Mouse (Mus musculus) midbrain, postnatal 0 days (tissue): ENCODE measurements around the gene Nsf. TPM values are rescaled to one million over a fixed set of nuclear protein-coding genes. Genes with fewer than 3 reads are reported as not detected.

Experiments used
- ATAC-seq: fragments of 200-750 bp; cut with Nextera tagmentation; 2 replicates; pipeline ENCODE4 v1.8.0; 2017; ENCODE audit warnings: moderate number of reproducible peaks, mild to moderate bottlenecking, moderate TSS enrichment, moderate library complexity; ENCODE audit not compliant: low FRiP score
- DNase-seq: peaks from one replicate; pipeline ENCODE4 v3.0.0-alpha.2; 2015; ENCODE audit warnings: low spot score
- H3K27ac ChIP-seq: fragments of 300-500 bp; sonication (generic); 2 replicates; pipeline ENCODE4 v1.5.1; 2014; ENCODE audit warnings: low read depth, mild to moderate bottlenecking, low read length, mixed read lengths
- H3K27me3 ChIP-seq: fragments of 300-500 bp; sonication (generic); 2 replicates; pipeline ENCODE4 v1.6.1; 2014; ENCODE audit warnings: low read length, control low read depth, mixed read lengths; ENCODE audit not compliant: insufficient read depth
- H3K36me3 ChIP-seq: fragments of 300-500 bp; sonication (generic); 2 replicates; pipeline ENCODE4 v1.6.1; 2014; ENCODE audit warnings: low read length, control low read depth, mixed read lengths; ENCODE audit not compliant: insufficient read depth
- H3K4me1 ChIP-seq: fragments of 300-500 bp; sonication (generic); 2 replicates; pipeline ENCODE4 v1.6.1; 2014; ENCODE audit warnings: mild to moderate bottlenecking, control low read depth, antibody characterized with exemption, low read length, mixed read lengths; ENCODE audit not compliant: insufficient read depth
- H3K4me2 ChIP-seq: fragments of 300-500 bp; sonication (generic); 2 replicates; pipeline ENCODE4 v1.6.1; 2014; ENCODE audit warnings: low read depth, mild to moderate bottlenecking, low read length, mixed read lengths; ENCODE audit not compliant: poor library complexity, severe bottlenecking
- H3K4me3 ChIP-seq: fragments of 300-500 bp; sonication (generic); 2 replicates; pipeline ENCODE4 v1.5.1; 2014; ENCODE audit warnings: low read depth, mild to moderate bottlenecking, low read length, moderate library complexity
- H3K9ac ChIP-seq: fragments of 300-500 bp; sonication (generic); replicated peaks from 2 replicates; pipeline ENCODE4 v1.6.1; 2014; ENCODE audit warnings: mild to moderate bottlenecking, low read length, moderate library complexity, mixed read lengths; ENCODE audit not compliant: poor library complexity, severe bottlenecking
- H3K9me3 ChIP-seq: fragments of 300-500 bp; sonication (generic); 2 replicates; pipeline ENCODE4 v1.6.1; 2016; ENCODE audit warnings: low read length, control low read depth
- CTCF ChIP-seq: IDR thresholded peaks from 2 replicates; pipeline ENCODE4 v1.5.1; 2016; ENCODE audit warnings: antibody characterized with exemption, mild to moderate bottlenecking
- WGBS: fragments of 180-500 bp; shearing (Covaris S2); extraction: QIAGEN DNeasy Blood & Tissue Kit; methylation state at CpG from one replicate; pipeline ENCODE4 v1.1.7; 2014; 5-methylcytosine and 5-hydroxymethylcytosine counted together
- polyA plus RNA-seq: library from polyadenylated mRNA; unstranded; fragments of >200 nt; fragmentation: Nextera tagmentation; extraction: Ambion mirVana; gene quantifications from 2 replicates; pipeline ENCODE4 v1.2.1, GENCODE M21; 2015
- total RNA-seq: library from RNA; depleted of rRNA; stranded (reverse); fragments of >200 nt; gene quantifications from 2 replicates; pipeline ENCODE4 v1.2.3, GENCODE M21; 2014; rRNA removed

The Nsf gene
- 167 and 183 TPM in 2 replicates for total RNA-seq
- 263 and 272 TPM in 2 replicates for polyA plus RNA-seq

DNA sequence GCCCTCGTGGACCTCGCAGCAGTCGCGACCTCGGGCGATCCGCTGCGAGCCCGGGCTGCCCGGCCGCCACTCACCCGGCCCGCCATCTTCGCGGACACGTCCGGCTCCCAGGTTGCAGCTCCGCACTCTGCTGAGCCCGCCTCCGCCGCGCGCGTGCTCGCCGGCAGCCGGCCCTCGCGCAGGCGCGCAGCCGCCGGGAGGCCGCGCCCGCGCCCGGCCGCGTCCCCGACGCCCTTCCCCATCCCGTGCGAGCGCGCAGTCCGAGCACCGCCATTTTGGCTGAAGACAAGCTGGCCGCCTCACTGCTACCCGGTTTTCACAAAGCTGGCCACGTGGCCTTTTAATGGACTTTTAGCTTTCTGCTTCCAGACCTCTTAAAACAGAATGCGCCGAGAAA, at the start of gene Nsf:
Nsf (minus strand) TSS at position 161 of the 397 bp plus-strand sequence.
- DNase-seq (peak; percentile 92), ATAC-seq (peak; percentile 90)
- 2% methylated on average over 48 of the region's 53 CpGs for WGBS
- Histone ChIP-seq H3K4me3 (peak within 1 kb of the TSS; percentile 82), H3K9me3 (no peaks in the 10 kb centered on the region), H3K4me2 (peak within 1 kb of the TSS; percentile 73), H3K27ac (peak within 1 kb of the TSS; percentile 86), H3K36me3 (no peaks in the 10 kb centered on the region), H3K27me3 (no peaks in the 10 kb centered on the region), H3K4me1 (peaks cover 10% of the 10 kb centered on the region; the same call in 1 of the 2 replicates), H3K9ac (peak within 1 kb of the TSS; percentile 95)
- TF ChIP-seq CTCF, result no peak

DNA sequence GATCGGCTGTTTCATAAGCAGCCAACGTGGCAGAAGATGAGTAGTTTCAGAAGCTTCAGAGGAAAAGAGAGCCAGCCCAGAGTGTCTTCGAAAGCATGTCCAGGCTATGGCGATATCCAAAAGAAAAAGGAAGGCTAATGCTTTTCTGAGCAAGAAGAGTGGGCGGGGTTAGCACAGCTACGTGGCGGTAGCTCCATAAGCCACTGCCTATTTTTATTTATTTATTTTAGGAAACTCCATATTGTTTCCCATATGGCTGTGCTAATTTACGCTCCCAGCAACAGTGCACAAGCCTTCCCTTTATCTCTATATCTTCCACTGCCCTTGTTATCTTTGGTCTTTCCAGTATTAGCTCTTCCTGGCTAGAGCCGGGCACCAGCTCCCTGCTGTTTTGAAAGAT, 49.5 kb upstream of the Nsf start:
- no peak for TF ChIP-seq CTCF
- Histone ChIP-seq H3K4me3 (no peak overlapping the region), H3K4me1 (no peaks in the 10 kb centered on the region), H3K9ac (no peak overlapping the region), H3K27ac (no peak overlapping the region), H3K9me3 (no peaks in the 10 kb centered on the region), H3K27me3 (no peaks in the 10 kb centered on the region), H3K36me3 (no peaks in the 10 kb centered on the region), H3K4me2 (no peak overlapping the region)
- 71% methylated on average over 9 of the region's 9 CpGs for WGBS
- DNase-seq, result no peak
- ATAC-seq, result no peak

DNA sequence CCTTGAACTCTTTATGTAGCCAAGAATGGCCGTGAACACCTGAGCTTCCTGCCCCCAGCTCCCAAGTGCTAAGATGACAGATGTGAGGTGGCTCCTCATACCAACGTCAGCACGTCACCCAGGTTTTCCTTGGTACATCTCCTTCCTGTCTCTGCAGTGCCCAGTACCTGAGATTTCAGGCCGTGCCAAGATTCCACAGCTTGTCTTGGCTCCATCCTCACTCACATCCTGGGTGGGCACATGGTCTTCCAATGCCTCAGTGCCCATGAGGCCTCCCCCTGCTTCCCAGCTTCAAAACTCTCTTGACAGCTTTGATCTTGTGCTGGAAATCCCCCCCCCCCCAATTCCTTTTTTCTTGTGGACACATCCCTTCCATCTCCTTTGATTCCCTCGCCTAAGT, 48.3 kb upstream of the Nsf start:
- WGBS, result 82% methylated on average over 5 of the region's 5 CpGs
- no peak for TF ChIP-seq CTCF

DNA sequence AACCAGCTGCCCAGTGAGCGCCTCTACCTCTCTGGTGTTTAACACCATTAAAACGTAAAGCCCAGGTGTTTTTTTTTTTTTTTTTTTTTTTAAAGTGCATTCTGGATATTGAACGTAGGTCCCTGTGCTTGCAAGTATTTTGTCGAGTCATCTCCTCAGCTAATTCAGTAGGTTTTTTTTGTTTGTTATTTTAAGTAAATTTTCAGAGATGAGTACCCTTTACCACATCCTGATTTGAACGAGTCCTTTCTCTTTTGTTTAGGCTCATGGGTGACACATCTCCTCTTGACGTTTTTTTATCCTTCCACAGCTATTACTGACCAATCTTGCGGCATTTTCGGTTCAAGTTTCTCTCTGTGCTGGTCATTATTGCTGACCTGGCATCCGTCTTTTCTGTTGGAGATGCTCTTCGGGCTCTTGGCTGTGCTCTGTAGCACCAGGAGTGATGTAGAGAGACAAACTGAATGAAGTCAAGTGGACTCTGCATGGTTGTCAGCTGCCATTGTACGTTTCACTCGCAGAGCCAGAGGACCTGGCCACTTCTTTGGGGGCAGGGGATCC, 47.6 kb upstream of the Nsf start:
- DNase-seq (no peak), ATAC-seq (no peak)
- Histone ChIP-seq H3K27ac (no peak overlapping the region), H3K4me1 (no peaks in the 10 kb centered on the region), H3K4me3 (no peak overlapping the region), H3K27me3 (no peaks in the 10 kb centered on the region), H3K9ac (no peak overlapping the region), H3K4me2 (no peak overlapping the region), H3K9me3 (no peaks in the 10 kb centered on the region), H3K36me3 (no peaks in the 10 kb centered on the region)
- TF ChIP-seq CTCF, result no peak
- 82% methylated on average over 12 of the region's 12 CpGs for WGBS

More for the DNA sequence above, 48.3 kb upstream of the Nsf start:
- ATAC-seq, result no peak
- Histone ChIP-seq H3K9me3 (no peaks in the 10 kb centered on the region), H3K4me1 (no peaks in the 10 kb centered on the region), H3K4me3 (no peak overlapping the region), H3K4me2 (no peak overlapping the region), H3K27ac (no peak overlapping the region), H3K36me3 (no peaks in the 10 kb centered on the region), H3K27me3 (no peaks in the 10 kb centered on the region), H3K9ac (no peak overlapping the region)
- no peak for DNase-seq

DNA sequence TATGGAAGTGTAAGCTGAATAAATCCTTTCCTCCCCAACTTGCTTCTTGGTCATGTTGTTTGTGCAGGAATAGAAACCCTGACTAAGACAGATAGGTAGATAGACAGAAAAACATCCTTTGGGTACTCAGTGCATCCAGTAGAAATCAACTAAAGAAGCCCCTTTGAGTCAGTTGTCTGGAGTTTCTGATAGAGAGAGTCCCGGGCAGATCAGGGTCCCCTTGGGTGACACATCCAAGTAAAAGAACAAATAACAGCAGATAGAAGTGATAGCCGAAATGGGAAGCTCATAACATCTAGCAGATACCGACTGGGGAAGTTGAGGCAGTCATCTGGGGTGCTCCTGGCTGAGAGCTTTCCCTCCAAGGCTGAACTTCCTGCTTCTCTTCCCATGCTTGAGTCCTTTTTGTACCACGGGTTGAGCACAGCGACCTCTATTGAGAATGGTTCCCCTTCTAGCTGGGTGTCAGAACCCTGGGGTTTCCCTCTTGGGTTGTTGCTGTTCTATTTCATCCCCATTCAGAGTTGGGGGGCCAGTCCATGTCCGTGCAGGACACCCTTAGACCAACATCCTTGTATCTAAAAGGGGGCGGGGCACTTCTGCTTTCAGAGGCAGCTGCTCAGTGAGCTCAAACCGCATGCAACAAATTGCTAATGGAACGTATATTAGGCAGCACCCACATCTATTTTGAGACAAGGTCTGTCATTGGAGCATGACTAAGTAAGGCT, 47.0 kb upstream of the Nsf start:
- TF ChIP-seq CTCF, result no peak
- Histone ChIP-seq H3K4me3 (no peak overlapping the region), H3K27ac (no peak overlapping the region), H3K4me2 (no peak overlapping the region), H3K36me3 (no peaks in the 10 kb centered on the region), H3K4me1 (no peaks in the 10 kb centered on the region), H3K9ac (no peak overlapping the region), H3K9me3 (no peaks in the 10 kb centered on the region), H3K27me3 (no peaks in the 10 kb centered on the region)
- ATAC-seq (no peak), DNase-seq (no peak)
- 72% methylated on average over 9 of the region's 9 CpGs for WGBS

DNA sequence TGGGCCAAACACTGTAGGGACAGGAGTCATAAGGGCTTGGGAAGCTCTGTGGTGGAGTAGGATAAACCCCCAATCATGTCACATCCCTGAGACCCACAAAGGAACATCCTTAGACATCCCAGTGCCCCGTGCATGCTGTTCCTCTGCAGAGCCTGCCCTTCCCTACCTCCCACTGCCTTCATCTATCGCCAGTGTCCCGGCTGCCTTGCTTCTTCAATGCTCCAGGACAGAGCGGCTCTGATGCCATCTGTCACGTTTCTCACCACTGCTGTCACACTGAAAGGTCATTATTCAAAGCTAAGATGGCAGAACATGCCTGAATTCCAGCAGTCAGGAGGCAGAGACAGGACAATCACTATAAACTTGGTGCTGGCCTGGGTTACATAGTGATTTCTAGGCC, 44.9 kb upstream of the Nsf start:
- no peak overlapping the region for H3K4me3 ChIP-seq
- no peak overlapping the region for H3K27ac ChIP-seq
- no peaks in the 10 kb centered on the region for H3K27me3 ChIP-seq
- H3K9me3 ChIP-seq, result no peaks in the 10 kb centered on the region
- DNase-seq, result no peak
- no peaks in the 10 kb centered on the region for H3K4me1 ChIP-seq
- 63% methylated on average over 5 of the region's 5 CpGs for WGBS
- H3K4me2 ChIP-seq, result no peak overlapping the region
- TF ChIP-seq CTCF, result no peak
- no peaks in the 10 kb centered on the region for H3K36me3 ChIP-seq
- no peak for ATAC-seq
- H3K9ac ChIP-seq, result no peak overlapping the region
